Mouse (Mus musculus): ENCODE measurements at regions not wholly inside any gene's neighbourhood (a gene's known extent, or its start where the extent isn't known, plus 50 kb on each side); places are given as distances from the start of the nearest gene placed in this dataset.
A peak's percentile ranks its signal among the peaks of the same experiment; 100 is the strongest.

DNA sequence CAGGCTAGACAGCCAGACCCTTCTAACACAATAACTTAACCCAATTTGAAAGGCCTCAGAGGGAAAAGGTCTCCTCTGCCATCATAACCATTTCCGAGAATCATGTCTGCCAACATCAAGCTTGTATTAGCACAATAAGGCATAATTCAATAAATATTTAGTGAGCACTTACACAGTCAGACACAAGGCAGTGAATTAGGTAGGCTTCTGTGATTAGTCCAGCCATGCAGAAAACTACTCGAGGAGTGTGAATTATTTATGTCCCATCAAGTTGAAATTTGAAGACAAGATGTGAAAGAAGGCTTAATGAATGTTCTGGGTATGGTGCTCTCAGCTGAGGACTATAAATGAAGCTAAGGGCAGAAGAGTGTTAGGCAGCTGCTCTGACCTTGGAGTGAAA lies 91.7 kb upstream of the Arg1 start:
- no peaks in the 10 kb centered on the region for H3K9me3 ChIP-seq
- no peak for DNase-seq (ENCODE audit: extremely low spot score, low spot score)
- no peaks in the 10 kb centered on the region for H3K36me3 ChIP-seq (replicated peaks)
- no peak overlapping the region for H3K4me3 ChIP-seq
- WGBS, result 76% methylated on average over 2 of the region's 2 CpGs
- no peak overlapping the region for H3K27ac ChIP-seq
- H3K4me1 ChIP-seq, result peaks cover 6% of the 10 kb centered on the region
- no peaks in the 10 kb centered on the region for H3K27me3 ChIP-seq (ENCODE audit: poor library complexity, severe bottlenecking)

DNA sequence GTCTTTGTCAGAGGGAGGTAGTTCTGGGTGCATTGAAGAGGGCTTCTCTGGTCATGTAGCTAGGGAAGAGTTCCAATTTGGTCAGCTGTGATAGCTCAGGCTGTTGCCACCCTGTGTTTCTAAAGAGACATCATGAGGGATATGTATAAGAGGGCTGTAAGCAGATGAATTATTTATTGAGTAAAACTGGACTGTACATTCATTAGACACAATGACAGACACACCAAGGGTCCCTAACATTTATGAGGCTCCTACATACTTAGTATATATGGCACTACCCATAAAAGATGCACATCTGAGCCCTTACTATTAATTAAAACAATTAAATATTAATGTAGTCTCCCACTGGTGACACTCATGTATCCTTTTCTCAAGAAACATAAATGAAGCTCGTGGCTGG lies 90.6 kb upstream of the Arg1 start:
- H3K9me3 ChIP-seq, result no peaks in the 10 kb centered on the region
- H3K27me3 ChIP-seq (ENCODE audit: poor library complexity, severe bottlenecking), result no peaks in the 10 kb centered on the region
- H3K4me3 ChIP-seq, result no peak overlapping the region
- H3K4me1 ChIP-seq, result no peaks in the 10 kb centered on the region
- H3K36me3 ChIP-seq (replicated peaks), result no peaks in the 10 kb centered on the region
- 92% methylated on average over 1 of the region's 1 CpGs for WGBS
- no peak for DNase-seq (ENCODE audit: extremely low spot score, low spot score)
- H3K27ac ChIP-seq, result no peak overlapping the region

DNA sequence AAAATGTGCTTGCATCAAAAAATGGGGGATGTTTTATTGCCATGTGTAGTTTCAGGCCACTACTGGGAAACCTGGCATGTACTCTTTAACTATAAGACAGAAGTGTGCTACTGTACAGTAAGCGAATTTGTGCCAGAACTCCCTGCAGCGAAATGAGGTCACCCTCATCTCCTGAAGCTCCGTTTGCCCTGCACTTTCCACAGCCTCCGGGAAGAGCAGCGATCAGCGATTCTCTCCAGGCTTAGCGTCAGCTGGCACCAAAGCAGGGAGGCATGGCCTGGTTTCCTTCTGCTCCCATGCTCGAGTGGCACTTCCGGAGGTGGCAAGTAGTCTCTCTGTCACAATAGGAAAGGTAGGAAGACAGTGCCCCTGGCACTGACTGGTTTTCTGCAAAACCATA lies 88.8 kb upstream of the Arg1 start:
- WGBS, result 86% methylated on average over 9 of the region's 9 CpGs
- no peak for DNase-seq (ENCODE audit: extremely low spot score, low spot score)
- no peaks in the 10 kb centered on the region for H3K4me1 ChIP-seq
- no peak overlapping the region for H3K4me3 ChIP-seq
- H3K9me3 ChIP-seq, result no peaks in the 10 kb centered on the region
- H3K27me3 ChIP-seq (ENCODE audit: poor library complexity, severe bottlenecking), result no peaks in the 10 kb centered on the region
- no peak overlapping the region for H3K27ac ChIP-seq
- no peaks in the 10 kb centered on the region for H3K36me3 ChIP-seq (replicated peaks)

- no peak for DNase-seq (ENCODE audit: extremely low spot score, low spot score)
- Histone ChIP-seq H3K27ac (no peak overlapping the region), H3K36me3 (replicated peaks) (no peaks in the 10 kb centered on the region), H3K9me3 (no peaks in the 10 kb centered on the region), H3K27me3 (ENCODE audit: poor library complexity, severe bottlenecking) (no peaks in the 10 kb centered on the region), H3K4me1 (no peaks in the 10 kb centered on the region), H3K4me3 (no peak overlapping the region)
These were observed 84.8 kb upstream of the Arg1 start for GRCm38 (mm10) chr10:25012129-25012528.

GRCm38 (mm10) chr10:25001299-25001698 lies 74.0 kb upstream of the Arg1 start:
- Histone ChIP-seq H3K27me3 (ENCODE audit: poor library complexity, severe bottlenecking) (no peaks in the 10 kb centered on the region), H3K36me3 (replicated peaks) (no peaks in the 10 kb centered on the region), H3K27ac (no peak overlapping the region), H3K4me1 (no peaks in the 10 kb centered on the region), H3K4me3 (no peak overlapping the region), H3K9me3 (no peaks in the 10 kb centered on the region)
- 90% methylated on average over 8 of the region's 8 CpGs for WGBS
- DNase-seq (ENCODE audit: extremely low spot score, low spot score), result peak; percentile 6

DNA sequence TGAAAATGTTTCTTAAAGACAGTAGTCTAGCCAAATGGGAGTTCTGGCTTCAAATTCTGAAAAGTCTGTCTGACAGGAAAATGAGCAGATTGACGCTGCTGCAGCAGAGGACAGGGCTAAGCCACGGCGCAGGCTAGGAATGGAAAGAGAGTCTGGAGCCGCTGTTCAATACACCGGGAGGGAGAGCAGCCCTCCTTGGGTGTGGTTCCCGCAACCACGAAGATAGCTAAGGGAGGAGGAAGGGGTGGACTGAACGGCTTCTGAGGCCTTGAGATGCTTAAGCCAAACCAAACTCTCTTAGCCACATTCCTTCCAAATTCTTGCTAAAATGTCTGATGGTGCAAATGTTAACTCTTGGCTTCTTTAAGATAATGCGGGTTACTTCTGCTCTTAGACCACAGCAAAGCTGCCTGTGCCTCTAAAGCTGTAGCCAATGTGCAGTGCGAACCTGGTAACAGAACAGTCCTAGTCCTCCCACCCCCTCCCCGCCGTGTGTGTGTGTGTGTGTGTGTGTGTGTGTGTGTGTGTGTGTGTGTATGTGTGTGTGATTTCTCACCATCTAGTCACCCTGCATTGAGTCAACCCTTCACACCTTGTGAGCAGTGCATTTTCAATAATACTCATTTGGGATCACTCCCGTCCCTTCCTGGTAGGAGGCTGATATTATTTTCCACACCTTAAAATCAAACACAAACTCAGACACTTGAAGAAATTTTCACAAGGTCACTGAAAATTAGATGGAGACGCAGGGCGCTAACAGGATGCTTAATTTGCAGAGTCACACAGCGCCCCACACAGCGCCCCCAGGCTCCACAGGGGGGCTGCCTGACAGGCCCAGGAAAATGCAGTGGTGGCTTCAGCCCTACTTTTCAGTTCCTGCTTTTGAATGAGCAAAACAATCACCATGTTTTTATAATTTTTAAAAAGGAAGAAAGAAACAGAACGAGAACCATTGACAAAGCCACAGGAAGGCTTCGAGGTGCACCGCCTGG lies 73.2 kb upstream of the Arg1 start:
- Histone ChIP-seq H3K27ac (no peak overlapping the region), H3K27me3 (ENCODE audit: poor library complexity, severe bottlenecking) (no peaks in the 10 kb centered on the region), H3K4me3 (no peak overlapping the region), H3K9me3 (no peaks in the 10 kb centered on the region), H3K36me3 (replicated peaks) (no peaks in the 10 kb centered on the region), H3K4me1 (no peaks in the 10 kb centered on the region)
- peak; percentile 12 for DNase-seq (ENCODE audit: extremely low spot score, low spot score)
- WGBS, result 78% methylated on average over 20 of the region's 20 CpGs

DNA sequence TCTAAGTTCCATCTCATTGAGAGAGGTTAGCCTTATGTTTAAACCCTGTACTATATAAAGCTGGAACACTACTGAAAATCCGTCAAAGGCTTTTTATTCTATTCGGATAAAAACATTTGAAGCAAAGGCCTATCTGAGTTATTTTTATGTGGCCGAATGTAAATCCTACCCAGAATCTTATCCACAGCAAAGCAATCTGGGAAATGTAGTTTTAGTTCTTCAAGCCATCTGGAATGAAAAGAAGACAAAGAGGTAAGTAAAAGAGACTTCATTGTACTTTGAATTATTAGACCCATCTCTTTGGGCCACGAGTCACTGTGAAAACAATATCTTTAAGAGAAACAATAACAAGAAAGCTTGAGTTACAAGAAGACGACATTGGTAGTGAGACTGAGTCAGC lies 72.5 kb upstream of the Arg1 start:
- 87% methylated on average over 5 of the region's 5 CpGs for WGBS

DNA sequence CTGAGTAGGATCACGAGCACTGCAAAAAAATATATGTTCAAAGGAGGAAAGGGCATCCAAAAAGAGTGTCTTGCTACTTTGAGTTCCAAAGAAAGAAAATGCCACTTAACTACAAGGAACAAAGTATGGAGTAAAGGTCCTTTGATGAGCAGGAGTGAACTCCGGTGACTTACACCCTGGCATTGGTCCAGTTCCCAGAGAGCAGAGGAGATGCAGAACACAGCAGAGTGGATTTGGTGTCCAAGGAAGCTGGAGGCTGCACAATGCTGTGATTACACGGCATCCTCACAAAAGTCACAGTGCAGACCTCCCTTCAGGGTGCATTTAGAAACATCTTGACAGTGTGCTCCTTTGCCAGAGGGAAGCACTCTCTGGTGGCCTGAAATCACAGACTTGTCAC lies 70.4 kb upstream of the Arg1 start:
- no peak overlapping the region for H3K4me3 ChIP-seq
- H3K4me1 ChIP-seq, result no peaks in the 10 kb centered on the region
- H3K36me3 ChIP-seq (replicated peaks), result no peaks in the 10 kb centered on the region
- no peak for DNase-seq (ENCODE audit: extremely low spot score, low spot score)
- no peaks in the 10 kb centered on the region for H3K9me3 ChIP-seq
- H3K27ac ChIP-seq, result no peak overlapping the region
- H3K27me3 ChIP-seq (ENCODE audit: poor library complexity, severe bottlenecking), result no peaks in the 10 kb centered on the region
- 95% methylated on average over 3 of the region's 3 CpGs for WGBS

More for the DNA sequence above, 72.5 kb upstream of the Arg1 start:
- no peak overlapping the region for H3K27ac ChIP-seq
- H3K4me1 ChIP-seq, result no peaks in the 10 kb centered on the region
- no peaks in the 10 kb centered on the region for H3K9me3 ChIP-seq
- no peak overlapping the region for H3K4me3 ChIP-seq
- H3K27me3 ChIP-seq (ENCODE audit: poor library complexity, severe bottlenecking), result no peaks in the 10 kb centered on the region
- no peak for DNase-seq (ENCODE audit: extremely low spot score, low spot score)
- H3K36me3 ChIP-seq (replicated peaks), result no peaks in the 10 kb centered on the region

- DNase-seq (ENCODE audit: extremely low spot score, low spot score), result no peak
- no peak overlapping the region for H3K4me3 ChIP-seq
- no peaks in the 10 kb centered on the region for H3K9me3 ChIP-seq
- no peaks in the 10 kb centered on the region for H3K4me1 ChIP-seq
- H3K27ac ChIP-seq, result no peak overlapping the region
- no peaks in the 10 kb centered on the region for H3K36me3 ChIP-seq (replicated peaks)
- WGBS, result 93% methylated on average over 2 of the region's 2 CpGs
- H3K27me3 ChIP-seq (ENCODE audit: poor library complexity, severe bottlenecking), result no peaks in the 10 kb centered on the region
These were observed 68.5 kb upstream of the Arg1 start for GRCm38 (mm10) chr10:24995751-24996150.

- Histone ChIP-seq H3K9me3 (0 out of 2 replicates have a peak, but pooled peaks cover under 1% of the 10 kb centered on the region), H3K36me3 (replicated peaks) (no peaks in the 10 kb centered on the region), H3K27me3 (ENCODE audit: poor library complexity, severe bottlenecking) (no peaks in the 10 kb centered on the region), H3K4me3 (no peak overlapping the region), H3K27ac (no peak overlapping the region), H3K4me1 (no peaks in the 10 kb centered on the region)
- no peak for DNase-seq (ENCODE audit: extremely low spot score, low spot score)
- 94% methylated on average over 2 of the region's 2 CpGs for WGBS
These were observed 62.8 kb upstream of the Arg1 start for GRCm38 (mm10) chr10:24989965-24990653.

DNA sequence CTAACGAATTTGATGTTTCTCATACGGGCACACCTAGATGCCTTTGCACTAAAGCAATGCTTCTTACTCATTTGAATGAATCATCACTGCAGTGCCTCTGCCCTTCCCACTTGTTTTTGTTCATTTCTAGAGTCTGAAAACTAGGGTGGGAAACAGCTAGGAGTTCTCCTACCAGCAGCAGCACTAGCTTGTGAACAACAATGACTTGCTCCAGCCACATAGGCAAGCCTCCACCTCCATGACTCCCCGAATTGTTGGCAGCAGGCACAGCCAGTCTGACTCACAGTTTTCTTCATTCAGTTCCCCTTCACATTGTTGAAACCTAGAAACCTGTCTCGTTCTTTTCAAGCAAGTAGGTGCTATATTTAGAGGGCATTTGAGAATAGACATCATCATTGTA lies 57.5 kb upstream of the Arg1 start:
- 92% methylated on average over 4 of the region's 4 CpGs for WGBS
- no peaks in the 10 kb centered on the region for H3K4me1 ChIP-seq
- DNase-seq (ENCODE audit: extremely low spot score, low spot score), result no peak
- H3K27me3 ChIP-seq (ENCODE audit: poor library complexity, severe bottlenecking), result no peaks in the 10 kb centered on the region
- H3K36me3 ChIP-seq (replicated peaks), result no peaks in the 10 kb centered on the region
- no peak overlapping the region for H3K27ac ChIP-seq
- H3K9me3 ChIP-seq, result peaks cover 12% of the 10 kb centered on the region
- no peak overlapping the region for H3K4me3 ChIP-seq

- Histone ChIP-seq H3K9me3 (peaks cover 12% of the 10 kb centered on the region), H3K4me3 (no peak overlapping the region), H3K27ac (no peak overlapping the region), H3K36me3 (replicated peaks) (no peaks in the 10 kb centered on the region), H3K4me1 (no peaks in the 10 kb centered on the region), H3K27me3 (ENCODE audit: poor library complexity, severe bottlenecking) (no peaks in the 10 kb centered on the region)
- 88% methylated on average over 3 of the region's 3 CpGs for WGBS
- DNase-seq (ENCODE audit: extremely low spot score, low spot score), result no peak
These were observed 54.5 kb upstream of the Arg1 start for GRCm38 (mm10) chr10:24981763-24982162.
